Mouse (Mus musculus) erythroblast, adult 5-6 weeks (primary cell): Measurements from ENCODE around the gene Gm10142. TPM values are rescaled to one million over a fixed set of nuclear protein-coding genes. Genes with fewer than 3 reads are reported as not detected.
"Not testable (repeated sequence)": the region's sequence is repeated elsewhere in the genome, so short reads cannot be mapped to it uniquely, and the experiment has no call there.

Source experiments
- ATAC-seq: replicated peaks from 2 replicates; pipeline ENCODE4 v1.8.0; 2016; ENCODE audit warnings: moderate number of reproducible peaks, mild to moderate bottlenecking, moderate TSS enrichment, inconsistent platforms; ENCODE audit not compliant: poor library complexity, low FRiP score, severe bottlenecking
- total RNA-seq, 2 experiments: library from RNA; stranded (forward) in 1 of 2; stranded (reverse) in 1 of 2; fragments of 150-400 nt in 1 of 2; fragments of 200-764, 138-1000 nt in 1 of 2; gene quantifications; 2 replicates each; pipeline versions ENCODE4 v1.2.3 to v1.2.4; 2015 to 2017; ENCODE audit warnings: low replicate concordance in 2 of 2

Gene Gm10142
- total RNA-seq, 2 experiments from 2014 or later: not detected

DNA sequence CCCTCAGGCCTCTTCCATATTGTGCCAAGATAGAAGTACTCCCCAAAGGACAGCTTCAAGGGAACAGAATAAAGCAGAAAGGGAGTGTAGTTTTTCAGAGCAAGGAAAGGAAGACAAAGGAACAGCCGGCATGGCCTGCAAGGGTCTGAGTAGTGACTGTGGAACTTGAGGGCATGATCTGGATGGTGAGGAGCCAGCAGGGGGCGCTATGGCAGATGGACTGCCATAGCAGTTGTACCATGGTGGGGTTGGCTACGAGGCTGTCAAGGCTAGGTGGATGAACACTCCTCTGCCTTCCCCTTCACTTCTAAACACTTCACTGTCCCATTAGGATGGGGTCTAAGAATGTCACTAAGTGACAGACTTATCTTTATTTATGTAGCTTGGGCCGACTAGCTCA is 13.6 kb downstream of the Gm10142 start:
- ATAC-seq: no peak

DNA sequence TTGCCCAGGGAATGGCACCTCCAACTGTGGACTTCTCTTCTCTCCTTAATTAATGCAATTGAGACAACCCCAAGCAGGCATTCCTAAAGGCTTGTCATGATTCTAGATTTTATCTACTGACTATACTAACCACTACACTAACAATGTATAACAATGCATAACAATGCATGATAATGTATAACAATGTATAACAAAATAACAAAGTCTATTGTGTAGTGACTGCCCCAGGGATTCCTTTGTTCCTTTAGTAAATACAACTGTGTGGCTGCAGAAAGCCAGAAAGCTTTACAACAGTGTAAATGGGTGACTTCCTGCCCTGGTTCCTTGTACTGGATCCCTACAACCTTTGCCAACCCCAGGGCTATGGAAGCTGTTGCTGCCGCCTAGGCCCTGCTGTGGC is 20.3 kb downstream of the Gm10142 start:
- ATAC-seq: no peak

DNA sequence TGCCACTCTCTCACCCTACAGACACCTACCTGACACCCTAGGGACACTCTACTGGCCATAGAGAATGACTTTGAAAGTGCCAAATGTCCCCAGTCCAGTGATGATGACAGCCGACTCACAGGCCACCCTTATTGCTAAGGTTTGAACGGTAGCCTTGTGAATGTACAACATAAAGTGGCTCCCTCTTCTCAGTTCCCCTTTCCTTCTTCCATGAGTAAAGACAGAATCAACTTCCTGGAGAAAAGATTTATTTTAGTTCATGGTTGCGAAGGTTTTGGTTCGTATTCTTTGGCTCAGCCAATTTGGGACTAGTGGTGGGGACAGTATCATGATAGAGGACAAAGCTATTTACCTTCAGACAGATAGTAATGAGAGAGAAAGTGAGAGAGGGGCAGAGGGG is 23.3 kb downstream of the Gm10142 start:
- no peak for ATAC-seq

DNA sequence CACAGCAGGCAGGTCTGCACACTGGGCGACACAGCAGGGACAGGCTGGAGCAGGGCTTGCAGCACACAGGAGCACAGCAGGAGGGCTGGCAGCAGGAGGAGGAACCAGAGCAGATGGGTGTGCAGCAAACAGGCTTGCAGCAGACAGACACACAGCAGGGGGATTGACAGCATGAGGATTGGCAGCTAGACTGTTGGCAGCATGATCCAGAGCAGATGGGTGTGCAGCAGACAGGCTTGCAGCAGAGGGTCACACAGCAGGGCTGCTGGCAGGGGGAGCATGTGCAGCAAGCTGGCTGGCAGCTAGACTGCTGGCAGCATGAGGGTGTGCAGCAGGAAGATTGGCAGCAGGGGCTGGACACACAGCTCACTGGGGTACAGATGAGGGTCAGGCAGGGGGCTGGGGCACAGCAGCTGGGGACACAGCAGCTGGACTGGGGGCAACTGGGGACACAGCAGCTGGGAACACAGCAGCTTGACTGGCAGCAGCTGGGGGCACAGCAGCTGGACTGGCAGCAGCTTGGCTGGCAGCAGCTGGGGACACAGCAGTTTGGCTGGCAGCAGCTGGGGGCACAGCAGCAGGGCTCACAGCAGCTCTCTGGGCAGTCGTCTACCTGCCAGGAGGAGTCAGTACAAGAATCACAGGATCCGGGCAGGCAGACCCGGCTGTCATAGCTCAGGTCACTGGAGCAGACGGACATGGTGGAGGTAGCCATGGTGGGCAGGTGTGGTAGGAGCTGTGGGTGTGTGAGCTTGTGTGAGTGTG is 26.5 kb downstream of the Gm10142 start, which contains the start of gene Gm18596:
TSS of gene Gm18596 (minus strand) at position 715 of the 765 bp plus-strand sequence.
- ATAC-seq: not testable (repeated sequence)

DNA sequence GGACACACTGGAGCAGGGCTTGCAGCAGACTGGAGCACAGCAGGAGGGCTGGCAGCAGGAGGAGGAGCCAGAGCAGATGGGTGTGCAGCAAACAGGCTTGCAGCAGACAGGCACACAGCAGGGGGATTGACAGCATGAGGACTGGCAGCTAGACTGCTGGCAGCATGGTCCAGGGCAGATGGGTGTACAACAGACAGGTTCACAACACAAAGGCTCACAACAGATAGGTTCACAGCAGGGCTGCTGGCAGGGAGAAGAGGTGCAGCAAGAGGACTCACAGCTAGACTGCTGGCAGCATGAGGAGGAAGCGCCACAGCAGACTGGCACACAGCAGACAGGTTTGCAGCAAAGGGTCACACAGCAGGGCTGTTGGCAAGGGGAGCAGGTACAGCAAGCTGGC is 35.1 kb downstream of the Gm10142 start:
- ATAC-seq: not testable (repeated sequence)

DNA sequence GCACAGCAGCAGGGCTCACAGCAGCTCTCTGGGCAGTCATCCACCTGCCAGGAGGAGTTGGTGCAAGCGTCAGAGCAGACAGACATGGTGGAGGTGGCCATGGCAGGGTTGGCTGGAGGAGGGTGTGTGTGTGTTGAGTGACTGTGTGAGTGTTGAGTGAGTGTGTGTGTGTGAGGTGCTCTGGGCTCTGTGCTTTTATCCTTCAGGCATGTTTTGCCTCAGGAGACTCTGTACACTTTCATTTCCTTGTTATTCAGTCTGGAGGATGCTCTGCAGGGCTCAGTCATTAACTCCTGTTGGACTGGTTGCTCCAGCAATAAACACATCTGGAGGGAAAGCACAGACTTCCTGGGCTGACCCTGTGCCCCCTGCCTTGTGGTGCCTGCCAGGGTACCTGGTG is 35.6 kb downstream of the Gm10142 start, which contains the start of gene Gm9736:
TSS of gene Gm9736 (minus strand) at position 101 of the 400 bp plus-strand sequence.
- ATAC-seq: not testable (repeated sequence)

DNA sequence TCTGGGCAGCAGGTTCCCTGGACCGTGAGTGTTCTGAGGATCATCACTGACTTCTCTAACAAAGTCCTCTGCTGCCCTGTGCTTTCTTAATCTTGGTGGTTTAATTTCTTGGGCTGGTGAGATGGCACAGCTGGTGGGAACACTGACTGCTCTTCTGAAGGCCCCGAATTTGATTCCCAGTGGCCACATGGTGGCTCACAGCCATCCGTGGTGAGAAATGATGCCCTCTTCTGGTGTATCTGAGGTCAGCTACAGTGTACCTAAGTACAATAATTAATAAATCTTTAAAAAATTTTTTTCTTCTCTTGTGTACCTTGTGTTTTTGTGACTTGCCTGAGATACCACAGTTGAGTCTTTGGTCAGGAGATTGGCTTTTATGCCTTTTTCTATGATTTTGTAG is 36.7 kb downstream of the Gm10142 start:
- not testable (repeated sequence) for ATAC-seq

DNA sequence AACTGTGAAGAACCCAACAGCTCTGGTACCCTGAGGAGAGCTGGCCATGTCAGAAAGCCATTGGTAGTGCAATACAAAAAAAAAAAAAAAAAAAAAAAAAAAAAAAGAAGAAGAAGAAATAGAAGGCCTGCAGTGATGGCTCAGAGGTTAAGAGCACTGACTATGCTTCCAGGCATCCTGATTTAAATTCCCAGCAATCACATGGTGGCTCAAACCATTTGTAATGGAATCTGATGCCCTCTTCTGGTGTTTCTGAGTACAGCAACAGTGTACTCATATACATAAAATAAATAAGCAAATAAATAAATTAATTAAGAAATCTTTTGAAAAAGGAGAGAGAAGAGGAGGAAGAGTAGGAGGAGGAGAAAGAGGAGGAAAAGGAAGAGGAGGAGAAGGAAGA is 37.8 kb downstream of the Gm10142 start:
- no peak for ATAC-seq

DNA sequence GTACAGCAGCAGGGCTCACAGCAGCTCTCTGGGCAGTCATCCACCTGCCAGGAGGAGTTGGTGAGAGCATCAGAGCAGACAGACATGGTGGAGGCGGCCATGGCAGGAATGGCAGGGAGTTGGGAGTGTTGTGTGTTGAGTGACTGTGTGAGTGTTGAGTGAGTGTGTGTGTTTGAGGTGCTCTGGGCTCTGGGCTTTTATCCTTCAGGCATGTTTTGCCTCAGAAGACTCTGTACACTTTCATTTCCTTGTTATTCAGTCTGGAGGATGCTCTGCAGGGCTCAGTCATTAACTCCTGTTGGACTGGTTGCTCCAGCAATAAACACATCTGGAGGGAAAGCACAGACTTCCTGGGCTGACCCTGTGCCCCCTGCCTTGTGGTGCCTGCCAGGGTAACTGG is 44.0 kb downstream of the Gm10142 start, which contains the start of gene Gm3233:
TSS of gene Gm3233 (minus strand) at position 101 of the 400 bp plus-strand sequence.
- not testable (repeated sequence) for ATAC-seq

Other genes with a start within 250 kb of the Gm10142 start
- gene Fam207a, start 200.0 kb upstream of the Gm10142 start, total RNA-seq (2015; ENCODE audit: low replicate concordance): 4.2 and 6.5 TPM in 2 replicates
- 7.1 and 12.4 TPM in 2 replicates for gene Fam207a, start 200.0 kb upstream of the Gm10142 start, total RNA-seq (2017; ENCODE audit: low replicate concordance)
- 74.2 and 79.6 TPM in 2 replicates for gene Itgb2, start 185.6 kb upstream of the Gm10142 start, total RNA-seq (2015; ENCODE audit: low replicate concordance)
- 51.4 and 55.8 TPM in 2 replicates for gene Itgb2, start 185.6 kb upstream of the Gm10142 start, total RNA-seq (2017; ENCODE audit: low replicate concordance)
- gene Pttg1ip, start 134.1 kb upstream of the Gm10142 start, total RNA-seq (2015; ENCODE audit: low replicate concordance): 58.8 and 73.6 TPM in 2 replicates
- gene Pttg1ip, start 134.1 kb upstream of the Gm10142 start, total RNA-seq (2017; ENCODE audit: low replicate concordance): 72.6 and 78.0 TPM in 2 replicates
- 6.3 and 20.2 TPM in 2 replicates for gene Sumo3, start 109.7 kb upstream of the Gm10142 start, total RNA-seq (2015; ENCODE audit: low replicate concordance)
- 30.7 and 32.1 TPM in 2 replicates for gene Sumo3, start 109.7 kb upstream of the Gm10142 start, total RNA-seq (2017; ENCODE audit: low replicate concordance)
- not detected in 2 replicates for gene Gm49325, start 109.6 kb upstream of the Gm10142 start, total RNA-seq (2015; ENCODE audit: low replicate concordance)
- gene Gm49325, start 109.6 kb upstream of the Gm10142 start, total RNA-seq (2017; ENCODE audit: low replicate concordance): not detected in 2 replicates
- gene Ube2g2, start 93.5 kb upstream of the Gm10142 start, total RNA-seq (2015; ENCODE audit: low replicate concordance): 6.1 and 7.5 TPM in 2 replicates
- 10.5 and 14.4 TPM in 2 replicates for gene Ube2g2, start 93.5 kb upstream of the Gm10142 start, total RNA-seq (2017; ENCODE audit: low replicate concordance)
- not detected in 2 replicates for gene Tspear, start 29.2 kb upstream of the Gm10142 start, total RNA-seq (2015; ENCODE audit: low replicate concordance)
- not detected in 2 replicates for gene Tspear, start 29.2 kb upstream of the Gm10142 start, total RNA-seq (2017; ENCODE audit: low replicate concordance)
- not detected in 2 replicates for gene Gm19402, start 25.1 kb upstream of the Gm10142 start, total RNA-seq (2015; ENCODE audit: low replicate concordance)
- gene Gm19402, start 25.1 kb upstream of the Gm10142 start, total RNA-seq (2017; ENCODE audit: low replicate concordance): not detected in 2 replicates
- gene Gm9508, start 18.6 kb upstream of the Gm10142 start, total RNA-seq (2015; ENCODE audit: low replicate concordance): not detected in 2 replicates
- not detected in 2 replicates for gene Gm9508, start 18.6 kb upstream of the Gm10142 start, total RNA-seq (2017; ENCODE audit: low replicate concordance)
- gene Gm10272, start 9.2 kb upstream of the Gm10142 start, total RNA-seq (2015; ENCODE audit: low replicate concordance): not detected in 2 replicates
- gene Gm10272, start 9.2 kb upstream of the Gm10142 start, total RNA-seq (2017; ENCODE audit: low replicate concordance): not detected in 2 replicates
- gene Gm10024, start 4.3 kb upstream of the Gm10142 start, total RNA-seq (2015; ENCODE audit: low replicate concordance): not detected in 2 replicates
- not detected in 2 replicates for gene Gm10024, start 4.3 kb upstream of the Gm10142 start, total RNA-seq (2017; ENCODE audit: low replicate concordance)
- not detected in 2 replicates for gene Krtap12-1, start 4.8 kb downstream of the Gm10142 start, total RNA-seq (2015; ENCODE audit: low replicate concordance)
- not detected in 2 replicates for gene Krtap12-1, start 4.8 kb downstream of the Gm10142 start, total RNA-seq (2017; ENCODE audit: low replicate concordance)
- gene Gm10100, start 10.7 kb downstream of the Gm10142 start, total RNA-seq (2015; ENCODE audit: low replicate concordance): not detected in 2 replicates
- not detected in 2 replicates for gene Gm10100, start 10.7 kb downstream of the Gm10142 start, total RNA-seq (2017; ENCODE audit: low replicate concordance)
- not detected in 2 replicates for gene Gm18596, start 26.8 kb downstream of the Gm10142 start, total RNA-seq (2015; ENCODE audit: low replicate concordance)
- not detected in 2 replicates for gene Gm18596, start 26.8 kb downstream of the Gm10142 start, total RNA-seq (2017; ENCODE audit: low replicate concordance)
- gene Gm9736, start 35.5 kb downstream of the Gm10142 start, total RNA-seq (2015; ENCODE audit: low replicate concordance): not detected in 2 replicates
- not detected in 2 replicates for gene Gm9736, start 35.5 kb downstream of the Gm10142 start, total RNA-seq (2017; ENCODE audit: low replicate concordance)
- not detected in 2 replicates for gene Gm3233, start 43.9 kb downstream of the Gm10142 start, total RNA-seq (2015; ENCODE audit: low replicate concordance)
- gene Gm3233, start 43.9 kb downstream of the Gm10142 start, total RNA-seq (2017; ENCODE audit: low replicate concordance): not detected in 2 replicates
- not detected in 2 replicates for gene Gm3238, start 55.5 kb downstream of the Gm10142 start, total RNA-seq (2015; ENCODE audit: low replicate concordance)
- gene Gm3238, start 55.5 kb downstream of the Gm10142 start, total RNA-seq (2017; ENCODE audit: low replicate concordance): not detected in 2 replicates
- gene Gm7138, start 61.1 kb downstream of the Gm10142 start, total RNA-seq (2015; ENCODE audit: low replicate concordance): not detected in 2 replicates
- not detected in 2 replicates for gene Gm7138, start 61.1 kb downstream of the Gm10142 start, total RNA-seq (2017; ENCODE audit: low replicate concordance)
- not detected in 2 replicates for gene Gm3250, start 66.7 kb downstream of the Gm10142 start, total RNA-seq (2015; ENCODE audit: low replicate concordance)
- not detected in 2 replicates for gene Gm3250, start 66.7 kb downstream of the Gm10142 start, total RNA-seq (2017; ENCODE audit: low replicate concordance)
- gene Gm7137, start 72.4 kb downstream of the Gm10142 start, total RNA-seq (2015; ENCODE audit: low replicate concordance): not detected in 2 replicates
- not detected in 2 replicates for gene Gm7137, start 72.4 kb downstream of the Gm10142 start, total RNA-seq (2017; ENCODE audit: low replicate concordance)
- gene Gm9639, start 79.3 kb downstream of the Gm10142 start, total RNA-seq (2015; ENCODE audit: low replicate concordance): not detected in 2 replicates
- not detected in 2 replicates for gene Gm9639, start 79.3 kb downstream of the Gm10142 start, total RNA-seq (2017; ENCODE audit: low replicate concordance)
- gene Gm19668, start 83.3 kb downstream of the Gm10142 start, total RNA-seq (2015; ENCODE audit: low replicate concordance): not detected in 2 replicates
- gene Gm19668, start 83.3 kb downstream of the Gm10142 start, total RNA-seq (2017; ENCODE audit: low replicate concordance): not detected in 2 replicates
- not detected in 2 replicates for gene Gm9507, start 96.0 kb downstream of the Gm10142 start, total RNA-seq (2015; ENCODE audit: low replicate concordance)
- not detected in 2 replicates for gene Gm9507, start 96.0 kb downstream of the Gm10142 start, total RNA-seq (2017; ENCODE audit: low replicate concordance)
- not detected in 2 replicates for gene Gm2696, start 98.9 kb downstream of the Gm10142 start, total RNA-seq (2015; ENCODE audit: low replicate concordance)
- gene Gm2696, start 98.9 kb downstream of the Gm10142 start, total RNA-seq (2017; ENCODE audit: low replicate concordance): not detected in 2 replicates
- gene Krtap10-4, start 111.3 kb downstream of the Gm10142 start, total RNA-seq (2015; ENCODE audit: low replicate concordance): not detected in 2 replicates
- gene Krtap10-4, start 111.3 kb downstream of the Gm10142 start, total RNA-seq (2017; ENCODE audit: low replicate concordance): not detected in 2 replicates
- not detected in 2 replicates for gene Krtap10-10, start 120.1 kb downstream of the Gm10142 start, total RNA-seq (2015; ENCODE audit: low replicate concordance)
- gene Krtap10-10, start 120.1 kb downstream of the Gm10142 start, total RNA-seq (2017; ENCODE audit: low replicate concordance): not detected in 2 replicates
- not detected in 2 replicates for gene Gm36176, start 131.0 kb downstream of the Gm10142 start, total RNA-seq (2015; ENCODE audit: low replicate concordance)
- gene Gm36176, start 131.0 kb downstream of the Gm10142 start, total RNA-seq (2017; ENCODE audit: low replicate concordance): not detected in 2 replicates
- gene Gm10318, start 137.1 kb downstream of the Gm10142 start, total RNA-seq (2015; ENCODE audit: low replicate concordance): not detected in 2 replicates
- gene Gm10318, start 137.1 kb downstream of the Gm10142 start, total RNA-seq (2017; ENCODE audit: low replicate concordance): not detected in 2 replicates
- not detected in 2 replicates for gene Gm3285, start 146.2 kb downstream of the Gm10142 start, total RNA-seq (2015; ENCODE audit: low replicate concordance)
- gene Gm3285, start 146.2 kb downstream of the Gm10142 start, total RNA-seq (2017; ENCODE audit: low replicate concordance): not detected in 2 replicates
- not detected in 2 replicates for gene Lrrc3, start 186.7 kb downstream of the Gm10142 start, total RNA-seq (2015; ENCODE audit: low replicate concordance)
- not detected in 2 replicates for gene Lrrc3, start 186.7 kb downstream of the Gm10142 start, total RNA-seq (2017; ENCODE audit: low replicate concordance)